Mouse (Mus musculus) left cerebral cortex, postnatal 10 days (tissue): ENCODE results near the gene Bclaf1. TPM values are rescaled to one million over a fixed set of nuclear protein-coding genes. Genes with fewer than 3 reads are reported as not detected.

Experiments
- DNase-seq, 2 experiments: peaks; one replicate each; pipeline ENCODE4 v3.0.0; 2021 to 2022; ENCODE audit warnings: low spot score in 2 of 2, mixed read lengths in 1 of 2; ENCODE audit errors: extremely low spot score in 1 of 2
- intact Hi-C: fragments of 180-260 bp; cut with DNase I; formaldehyde crosslinking; loops from one replicate; pipeline ENCODE4 v1.15.1; 2025
- total RNA-seq, 2 experiments: library from RNA; stranded (reverse); gene quantifications; 2 replicates each; pipeline ENCODE4 v1.2.3; 2021

The Bclaf1 gene
- total RNA-seq, 2 experiments from 2014 or later = 134 to 135 TPM

DNA sequence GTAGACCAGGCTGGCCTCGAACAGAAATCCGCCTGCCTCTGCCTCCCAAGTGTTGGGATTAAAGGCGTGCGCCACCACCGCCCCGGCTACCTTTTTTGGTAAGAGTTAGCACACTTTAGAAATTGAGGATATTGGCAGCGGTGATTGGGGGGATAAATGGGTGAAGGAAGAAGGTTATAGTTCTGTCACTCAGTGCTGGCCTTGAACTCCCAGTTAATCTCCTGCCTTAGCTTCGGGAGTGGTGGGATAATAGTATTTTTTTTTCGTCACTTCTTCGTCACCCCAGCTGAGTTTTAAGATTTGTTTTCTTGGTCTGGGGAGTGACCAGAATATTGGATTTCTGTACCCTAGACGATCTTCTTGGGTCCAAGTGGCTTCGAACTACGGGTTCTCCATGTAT, 1.2 kb downstream of the Bclaf1 start:
- no peak for DNase-seq
- intact Hi-C loops = no loop called here

DNA sequence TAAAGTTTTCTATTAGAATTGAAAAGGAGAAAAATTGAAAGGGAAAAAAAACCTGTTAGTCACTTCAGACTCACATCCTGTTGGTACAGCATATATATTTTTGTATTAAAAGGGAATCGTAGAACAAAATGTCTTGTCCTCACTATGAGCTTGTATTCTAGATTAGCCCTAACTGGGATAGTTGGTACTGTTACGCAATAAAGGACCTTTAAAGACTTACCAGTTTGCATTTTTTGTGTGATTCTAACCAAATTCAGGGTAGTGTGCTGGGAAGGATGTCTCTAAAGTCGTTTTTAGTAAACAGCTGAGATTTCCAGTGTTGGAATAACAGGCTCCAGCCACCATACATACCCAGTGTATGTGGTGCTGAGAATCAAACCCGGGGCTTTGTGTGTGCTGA, 1.7 kb downstream of the Bclaf1 start:
- no peak for DNase-seq
- intact Hi-C loops = no loop called here

DNA sequence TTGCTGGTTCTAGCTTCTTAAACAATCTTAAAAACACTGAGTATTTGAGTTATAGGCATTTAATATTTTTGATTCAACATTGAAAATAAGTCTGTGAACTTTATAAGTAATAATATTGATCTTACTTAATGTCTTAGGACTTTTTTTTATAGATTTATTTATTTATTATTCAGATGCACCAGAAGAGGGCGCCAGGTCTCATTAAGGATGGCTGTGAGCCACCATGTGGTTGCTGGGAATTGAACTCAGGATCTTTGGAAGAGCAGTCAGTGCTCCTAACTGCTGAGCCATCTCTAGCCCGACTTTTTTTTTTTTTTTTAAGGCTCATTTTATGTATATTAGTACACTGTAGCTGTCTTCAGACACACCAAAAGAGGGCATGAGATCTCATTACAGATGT, 2.5 kb downstream of the Bclaf1 start:
- intact Hi-C loops = no loop called here

DNA sequence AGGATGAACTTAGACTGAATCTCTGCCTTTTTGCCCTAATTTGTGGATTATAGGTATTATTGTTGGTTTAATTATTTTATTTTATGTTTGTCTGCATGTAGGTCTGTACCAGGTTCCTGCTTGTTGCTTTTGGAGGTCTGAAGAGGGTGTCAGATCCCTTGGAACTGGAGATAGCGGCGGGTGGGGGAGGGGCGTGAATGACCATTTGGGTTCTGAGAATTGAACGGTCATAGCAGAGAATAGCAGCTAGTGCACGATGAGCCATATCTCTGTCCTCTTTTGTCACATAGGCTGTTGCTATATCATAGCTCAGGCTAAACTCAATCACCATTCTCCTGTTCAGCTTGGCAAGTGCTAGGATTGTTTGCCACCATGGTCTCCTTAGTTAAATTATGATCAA, 5.2 kb downstream of the Bclaf1 start:
- intact Hi-C loops = no loop called here
- DNase-seq = no peak

More for the DNA sequence above, 2.5 kb downstream of the Bclaf1 start:
- no peak for DNase-seq

DNA sequence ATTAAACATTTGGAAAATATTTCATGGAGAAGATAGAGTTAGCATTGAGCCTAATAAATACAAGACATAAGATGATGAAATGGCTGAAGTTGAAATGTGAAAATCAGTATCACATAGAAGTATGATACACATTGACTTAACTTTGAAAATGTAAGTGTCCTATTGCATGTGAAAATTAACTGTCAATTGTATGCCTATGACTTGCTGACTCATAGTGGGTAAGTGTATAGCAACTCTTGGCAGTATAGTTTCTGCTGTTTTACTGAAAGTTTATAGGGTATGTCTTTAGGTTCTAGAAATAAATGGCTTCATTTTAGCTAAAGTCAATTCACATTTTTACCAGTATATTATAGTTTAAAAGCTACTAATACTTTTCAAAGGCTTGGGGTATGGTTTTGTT, 14.0 kb downstream of the Bclaf1 start:
- DNase-seq = no peak
- intact Hi-C loops = loop anchor here (5.0 kb wide), 1 partner anchor 641 kb away; no protein-coding TSS in a partner anchor

DNA sequence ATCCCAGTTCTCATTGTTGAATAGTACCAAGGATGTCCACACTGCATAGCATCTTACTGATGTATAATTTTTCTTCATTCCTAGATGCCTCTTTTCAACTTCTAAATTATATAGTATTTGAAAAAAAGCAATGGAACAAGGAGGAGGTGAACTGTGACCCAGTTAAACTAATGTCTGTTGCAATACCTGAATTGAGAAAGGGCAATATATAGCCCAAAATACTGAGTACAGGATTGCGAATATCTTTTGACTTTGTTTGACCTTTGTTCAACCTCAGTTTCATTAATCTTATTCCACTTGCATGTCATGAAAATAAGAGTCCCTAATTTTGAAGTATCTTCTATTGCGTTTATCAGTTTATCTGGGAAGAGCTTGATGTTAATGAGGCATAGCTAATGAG, 19.0 kb downstream of the Bclaf1 start:
- intact Hi-C loops = no loop called here
- no peak for DNase-seq

DNA sequence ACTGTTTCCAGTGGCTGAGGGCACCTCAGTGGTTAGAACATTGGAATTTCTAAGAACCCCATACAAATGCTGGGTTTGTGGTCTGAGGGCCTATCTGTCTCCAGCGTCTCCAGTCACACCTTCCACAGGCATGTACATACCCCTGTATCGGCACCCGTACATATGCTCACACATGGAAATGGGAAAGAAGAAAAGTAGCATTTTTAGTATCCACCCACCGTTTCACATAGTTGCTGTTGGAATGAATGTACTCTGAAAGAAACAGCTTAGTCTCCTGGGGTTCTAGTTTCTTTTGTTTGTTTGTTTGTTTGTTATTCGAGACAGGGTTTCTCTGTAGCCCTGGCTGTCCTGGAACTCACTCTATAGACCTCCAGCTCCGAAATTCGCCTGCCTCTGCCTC, 25.6 kb downstream of the Bclaf1 start:
- intact Hi-C loops = no loop called here
- DNase-seq = no peak

DNA sequence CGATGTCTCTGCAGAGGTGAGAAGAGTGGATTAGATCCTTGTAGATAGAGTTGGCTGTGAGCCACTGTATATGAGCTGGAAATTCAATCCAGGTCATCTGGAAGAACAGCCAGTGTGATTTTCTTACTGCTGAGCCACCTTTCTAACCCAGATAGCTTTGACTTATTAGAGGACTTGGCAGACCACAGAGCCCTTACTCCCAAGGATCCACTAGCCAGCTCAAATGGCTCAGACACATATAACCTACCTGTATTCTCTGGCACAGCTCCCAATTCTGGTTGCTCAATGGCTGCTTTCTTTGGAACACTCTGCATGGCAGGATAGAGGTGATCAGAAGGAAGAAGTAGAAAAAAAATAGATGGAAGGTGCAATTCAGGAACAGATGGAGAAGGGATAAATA, 33.5 kb downstream of the Bclaf1 start:
- intact Hi-C loops = no loop called here
- DNase-seq = no peak

DNA sequence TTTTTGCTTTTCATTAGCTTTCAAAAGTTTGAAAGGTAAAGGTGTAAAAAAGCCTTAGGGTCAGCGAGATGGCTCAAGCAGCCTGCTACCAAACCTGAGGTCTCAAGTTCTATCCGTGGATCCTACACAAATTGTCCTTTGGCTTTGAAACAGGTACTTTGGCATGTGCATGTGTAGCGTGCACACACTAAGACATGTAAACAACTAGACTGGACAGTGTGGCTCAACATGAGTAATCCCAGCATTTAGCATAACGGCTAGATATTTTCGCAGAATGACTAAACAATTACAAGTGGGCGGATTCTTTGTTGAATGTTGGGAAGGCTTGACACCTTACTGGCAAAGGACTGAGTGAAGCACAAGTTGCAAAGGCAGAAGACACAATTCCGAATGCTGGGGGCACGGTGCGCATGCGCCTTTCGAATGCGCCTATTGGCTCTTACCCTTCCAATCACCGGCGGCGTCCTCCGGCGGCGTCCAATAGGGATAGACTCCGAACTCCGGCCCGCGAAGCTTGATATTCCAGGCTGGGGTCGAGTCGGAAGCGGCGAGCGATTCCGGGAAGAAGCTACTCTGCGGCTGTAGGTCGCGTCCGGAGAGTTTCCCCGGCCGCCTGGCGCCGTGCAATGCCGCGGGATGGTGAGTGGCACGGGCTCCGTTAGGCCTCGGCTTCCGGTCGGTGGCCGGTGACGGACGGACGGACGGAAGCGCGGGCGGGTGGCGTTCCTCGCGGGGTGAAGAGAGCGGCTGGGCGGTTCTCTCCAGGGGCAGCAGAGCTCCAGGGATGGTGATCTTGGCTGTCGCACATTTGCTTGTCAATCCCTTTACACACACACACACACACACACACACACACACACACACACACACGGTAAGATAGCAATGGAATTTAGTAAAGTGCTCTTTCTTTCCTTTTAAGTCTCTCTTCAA, 35.3 kb downstream of the Bclaf1 start, which contains the start of gene Mtfr2:
TSS of gene Mtfr2 (plus strand) at position 486 of the 930 bp plus-strand sequence.
- peak; percentile 94 to 95 for DNase-seq
- intact Hi-C loops = no loop called here

DNA sequence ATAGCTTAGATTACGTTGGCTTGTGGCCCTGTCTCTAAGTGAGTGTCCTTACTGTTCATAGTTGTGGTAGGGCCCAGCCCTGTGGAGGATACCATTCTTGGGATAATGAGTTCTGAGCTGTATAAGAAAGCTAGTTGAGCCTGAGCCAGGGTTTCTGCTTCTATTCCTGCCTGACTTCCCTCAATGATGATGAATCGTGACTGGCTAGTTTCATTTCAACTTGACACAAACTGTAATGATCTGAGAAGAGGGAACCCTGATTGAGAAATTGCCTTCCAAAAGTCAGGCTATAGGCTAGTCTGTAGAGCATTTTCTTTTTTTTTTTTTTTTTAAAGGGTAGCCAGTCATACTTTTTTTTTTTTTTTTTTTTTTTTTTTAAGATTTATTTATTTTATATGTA, 36.6 kb downstream of the Bclaf1 start:
- intact Hi-C loops = no loop called here
- no peak for DNase-seq

DNA sequence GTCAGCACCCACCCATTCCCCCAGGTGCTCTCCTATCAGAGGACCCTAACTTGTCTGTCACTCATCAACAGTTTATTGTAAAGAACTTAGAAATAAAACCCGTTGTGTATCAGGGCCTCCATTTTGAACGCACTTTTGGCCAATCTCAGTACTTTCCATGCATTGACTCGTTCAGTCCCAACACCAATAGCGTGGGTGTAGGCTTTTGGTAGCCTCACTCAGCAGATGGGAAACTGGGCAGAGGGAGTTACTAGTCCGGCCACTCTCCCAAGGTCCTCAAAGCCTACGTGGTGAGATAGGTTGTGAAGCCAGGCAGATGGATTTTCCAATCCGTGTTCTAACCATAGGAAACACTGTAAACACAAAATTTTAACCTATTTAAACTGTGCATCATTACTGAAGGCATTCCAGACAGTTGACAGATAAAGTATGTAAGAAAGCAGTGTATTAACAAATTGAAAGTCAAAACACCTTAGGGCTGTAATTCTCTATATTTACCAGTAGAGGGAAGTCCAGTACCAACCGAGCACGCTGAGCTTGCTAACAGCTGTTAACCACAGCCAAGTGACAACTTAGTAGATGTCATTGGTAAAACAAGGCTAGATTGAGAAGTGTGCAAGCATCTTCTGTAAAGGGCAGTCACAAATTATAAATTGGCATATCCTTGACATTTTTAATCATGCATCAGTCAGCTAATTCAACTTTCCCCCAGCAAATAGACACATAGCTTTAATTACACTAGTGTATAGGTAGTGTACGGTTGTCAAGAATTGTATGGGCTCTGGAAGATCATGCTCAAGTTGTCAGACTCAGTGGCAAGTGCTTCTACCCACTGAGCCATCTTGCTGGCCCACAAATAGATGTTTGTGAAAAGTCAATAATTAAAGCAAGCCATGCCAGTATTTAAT, 49.5 kb downstream of the Bclaf1 start:
- intact Hi-C loops = loop anchor here (5.0 kb wide), 2 partner anchors 566 to 586 kb away; no protein-coding TSS in a partner anchor
- DNase-seq = no peak

DNA sequence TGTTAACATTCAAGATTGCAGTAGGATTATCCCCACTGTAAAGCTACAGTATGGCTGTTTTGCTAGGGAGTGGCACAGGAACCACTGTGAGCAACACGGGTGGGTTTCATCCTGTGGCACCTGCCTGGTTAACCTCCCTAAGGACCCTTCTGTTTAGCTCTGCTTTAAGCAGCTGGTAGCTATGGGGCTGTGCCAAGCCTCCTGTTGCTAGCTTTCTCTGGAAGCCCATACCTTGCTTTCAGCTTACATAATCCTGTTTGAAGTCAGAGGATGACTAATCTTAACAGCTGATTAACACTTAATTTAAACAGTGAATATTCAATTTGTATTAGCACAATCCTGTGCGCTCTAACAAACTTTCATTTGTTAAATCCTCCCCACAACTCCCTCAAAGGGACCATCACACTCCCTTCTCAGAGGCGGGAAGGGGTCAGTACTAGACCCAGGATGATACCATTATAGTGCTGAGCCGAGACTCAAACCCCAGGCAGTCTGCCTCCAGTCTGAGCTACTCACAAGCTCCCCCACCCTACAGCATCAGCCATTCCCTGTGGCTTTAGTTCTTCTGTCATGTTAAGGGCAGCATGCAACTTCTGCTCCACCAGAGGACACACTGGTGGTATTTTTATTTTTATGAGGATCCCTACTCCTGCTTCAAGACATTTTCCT, 50.3 kb downstream of the Bclaf1 start:
- intact Hi-C loops = loop anchor here (5.0 kb wide), 2 partner anchors 565 to 585 kb away; no protein-coding TSS in a partner anchor
- no peak for DNase-seq

DNA sequence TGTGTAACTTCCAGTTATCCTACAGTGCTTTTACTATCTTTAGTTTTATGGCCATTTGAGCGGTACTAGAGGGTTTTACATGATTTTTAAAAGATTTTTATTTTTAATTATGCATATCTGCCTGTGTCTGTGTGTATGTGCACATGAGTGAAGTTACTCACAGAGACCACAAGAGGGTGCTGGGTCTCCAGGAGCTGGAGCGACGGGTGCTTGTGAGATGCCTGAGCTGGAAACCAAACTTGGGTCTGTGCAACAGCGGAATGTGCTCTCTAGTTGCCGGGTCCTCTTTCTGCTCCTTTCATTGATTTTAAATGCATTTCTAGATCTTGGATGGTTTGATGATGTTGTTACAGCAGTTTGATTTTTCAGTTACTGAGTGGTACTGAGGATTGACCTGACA, 59.8 kb downstream of the Bclaf1 start:
- no peak for DNase-seq
- intact Hi-C loops = no loop called here

DNA sequence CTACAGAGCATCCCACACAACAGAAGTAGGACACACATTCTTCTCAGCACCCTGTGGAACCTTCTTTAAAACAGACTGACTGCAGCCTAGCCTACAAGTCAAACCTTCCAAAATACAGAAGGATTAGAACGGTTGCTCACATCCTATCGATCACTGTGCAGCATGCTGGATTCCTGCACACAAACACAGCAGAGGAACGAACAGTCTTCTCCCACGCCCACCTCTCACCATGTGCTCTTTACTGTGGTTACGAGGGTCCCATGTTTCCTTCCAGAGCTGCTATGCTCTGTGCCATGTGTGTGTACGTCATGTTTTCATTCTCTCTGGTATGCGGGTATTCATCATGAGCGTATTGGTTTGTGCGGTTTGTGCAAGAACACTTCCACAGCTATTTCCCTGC, 65.4 kb downstream of the Bclaf1 start:
- intact Hi-C loops = no loop called here
- no peak for DNase-seq

DNA sequence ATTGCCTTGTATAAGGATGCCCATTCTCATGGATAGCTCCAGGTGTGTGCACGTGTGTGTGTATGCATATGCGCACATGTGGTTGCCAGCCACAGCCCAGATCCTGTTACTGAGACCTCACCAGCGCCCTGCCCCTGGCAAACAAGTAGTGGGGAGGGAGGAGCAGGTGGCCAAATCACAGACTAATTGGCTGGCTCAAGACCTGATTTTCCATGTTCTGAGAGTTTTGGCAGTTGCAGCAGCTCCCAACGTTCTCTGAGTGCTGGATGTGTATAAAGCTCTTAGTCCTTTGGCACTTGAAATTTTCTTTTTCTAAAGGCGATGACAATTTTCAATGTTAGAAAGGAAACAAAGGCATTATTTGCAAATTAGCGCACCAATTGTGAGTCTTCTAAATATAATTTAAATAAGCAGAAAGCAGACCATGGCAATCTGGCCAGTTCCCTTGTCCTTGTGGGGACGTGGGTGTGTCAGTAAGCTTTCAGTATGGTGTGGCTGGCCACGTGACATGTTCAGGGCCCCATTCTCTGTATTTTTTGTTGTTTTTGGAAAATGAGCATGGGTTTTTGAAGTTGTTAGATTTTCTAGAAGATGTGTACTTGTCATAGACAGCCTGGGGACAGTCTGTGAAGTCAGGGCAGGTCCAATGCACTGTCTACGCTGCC, 66.9 kb downstream of the Bclaf1 start:
- no peak for DNase-seq
- intact Hi-C loops = no loop called here

DNA sequence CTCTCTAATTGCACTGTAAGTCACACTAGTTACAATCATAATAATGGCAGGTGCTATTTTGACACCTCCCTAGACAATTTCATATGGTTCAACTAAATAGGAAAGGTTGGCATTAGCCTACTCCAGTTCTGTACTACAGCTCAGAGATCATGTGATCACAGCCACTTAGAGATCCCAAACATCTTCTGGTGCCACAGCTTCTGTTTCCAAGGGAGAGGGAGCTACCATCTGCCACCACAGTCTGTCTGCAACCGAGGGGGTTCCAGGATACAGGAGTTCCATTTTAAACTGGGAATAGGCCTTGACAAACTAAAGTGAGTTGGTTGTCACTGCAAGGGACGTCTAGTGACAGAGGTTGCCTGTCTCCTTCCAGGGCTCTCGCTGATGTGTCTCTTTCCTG, 68.5 kb downstream of the Bclaf1 start:
- DNase-seq = peak in 1 of 2 experiments; percentile 55
- intact Hi-C loops = no loop called here

DNA sequence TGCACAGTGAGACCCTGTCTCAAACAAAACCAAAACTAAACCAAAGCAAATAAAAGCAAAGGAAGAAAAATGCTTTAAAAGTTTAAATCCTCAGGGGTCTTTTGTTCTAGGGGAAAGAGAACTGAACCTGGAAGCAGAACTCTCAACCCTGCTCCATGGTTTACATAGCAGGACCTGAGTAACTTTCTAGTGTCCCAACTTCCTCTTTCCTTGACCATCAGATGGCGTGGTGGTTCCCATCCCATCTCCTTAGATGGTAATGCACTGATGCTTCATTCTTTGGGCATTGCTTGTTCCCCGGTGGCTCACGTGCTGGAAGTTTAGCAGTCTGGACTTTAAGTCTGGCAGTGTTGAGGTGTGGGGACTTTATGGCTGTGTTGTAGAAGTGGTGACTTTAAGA, 69.1 kb downstream of the Bclaf1 start:
- intact Hi-C loops = no loop called here
- no peak for DNase-seq

DNA sequence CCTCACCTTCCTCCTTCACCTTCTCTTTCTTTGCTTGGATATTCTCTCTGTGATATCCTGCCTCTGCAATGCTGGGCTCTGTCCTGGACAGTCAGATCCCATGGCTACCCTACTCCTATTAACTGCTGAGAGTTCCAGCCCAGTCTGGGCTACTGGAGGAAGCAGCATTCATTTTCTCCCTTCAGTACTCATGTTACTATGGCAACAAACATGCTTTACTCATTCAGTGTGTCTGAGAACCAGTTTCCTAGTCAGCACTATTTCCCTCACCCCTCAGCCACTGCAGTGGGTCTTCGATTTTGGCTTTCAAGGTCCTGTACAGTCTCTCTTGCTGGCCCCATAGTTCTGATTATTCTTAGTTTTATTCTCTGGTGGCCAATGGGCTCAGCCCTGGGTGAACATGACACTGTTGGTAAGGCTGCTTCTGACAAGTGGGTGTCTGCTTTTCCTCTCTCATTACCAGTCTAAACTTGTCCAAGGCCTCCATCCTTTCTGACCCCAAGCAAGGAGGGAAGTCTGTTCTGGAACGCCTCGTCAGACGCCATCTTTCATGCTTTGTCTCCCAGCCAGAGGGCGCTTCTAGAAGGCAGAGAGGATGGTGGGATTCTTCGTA, 70.6 kb downstream of the Bclaf1 start:
- DNase-seq = no peak
- intact Hi-C loops = no loop called here
